Mouse (Mus musculus): ENCODE results near the gene Apob. TPM values are rescaled to one million over a fixed set of nuclear protein-coding genes. Genes with fewer than 3 reads are reported as not detected.

The Apob gene
- total and polyA plus RNA-seq, 3 experiments = 0.01 TPM; not detected in 2

- in situ Hi-C loops (cut with MboI; ENCODE audit: low pct_ligation_motif_present, low pct_unique_long_range_greater_than_20kb, low sequenced_read_pairs) = no loop called here
- H3K4me3 ChIP-seq (replicated peaks in 1 of 3; ENCODE audit: low read depth in 2 of 3, low read length in 2 of 3, poor library complexity in 1 of 3) = no peak overlapping the region
- no peak for DNase-seq (ENCODE audit: extremely low read depth)
- H3K4me1 ChIP-seq (ENCODE audit: control insufficient read depth in 1 of 2, insufficient read depth in 2 of 2) = no peaks in the 10 kb centered on the region; a peak in 1 of 4 replicates
- H3K27me3 ChIP-seq (replicated peaks) = no peaks in the 10 kb centered on the region
- H3K27ac ChIP-seq (ENCODE audit: insufficient read depth, low read depth) = no peak overlapping the region
- H3K4me2 ChIP-seq (ENCODE audit: insufficient read depth, low read depth, poor library complexity, severe bottlenecking) = no peak overlapping the region
- dilution Hi-C loops (cut with MboI; ENCODE audit: extremely low pct_ligation_motif_present, extremely low pct_unique_long_range_greater_than_20kb, low sequenced_read_pairs) = no loop called here
- no peaks in the 10 kb centered on the region for H3K9me3 ChIP-seq (replicated peaks; ENCODE audit: low read length)
- no peaks in the 10 kb centered on the region for H3K36me3 ChIP-seq (replicated peaks in 1 of 2; ENCODE audit: control insufficient read depth in 1 of 2, insufficient read depth in 1 of 2, low read length in 1 of 2)
- no peaks in the 10 kb centered on the region for H3K79me2 ChIP-seq (replicated peaks; ENCODE audit: control insufficient read depth, extremely low read depth, insufficient read depth, poor library complexity, severe bottlenecking)
- TF ChIP-seq TBP (conservative IDR thresholded peaks at IDR 0.05; ENCODE audit: low read depth, low read length) = no peak
- no peak for TF ChIP-seq KAT2A (IDR thresholded peaks at IDR 0.05; ENCODE audit: insufficient replicate concordance, low read length)
- no peak overlapping the region for H3K9ac ChIP-seq (ENCODE audit: insufficient read depth, low read depth)
These were observed 3.6 kb upstream of the Apob start for GRCm38 (mm10) chr12:7973773-7974322.

DNA sequence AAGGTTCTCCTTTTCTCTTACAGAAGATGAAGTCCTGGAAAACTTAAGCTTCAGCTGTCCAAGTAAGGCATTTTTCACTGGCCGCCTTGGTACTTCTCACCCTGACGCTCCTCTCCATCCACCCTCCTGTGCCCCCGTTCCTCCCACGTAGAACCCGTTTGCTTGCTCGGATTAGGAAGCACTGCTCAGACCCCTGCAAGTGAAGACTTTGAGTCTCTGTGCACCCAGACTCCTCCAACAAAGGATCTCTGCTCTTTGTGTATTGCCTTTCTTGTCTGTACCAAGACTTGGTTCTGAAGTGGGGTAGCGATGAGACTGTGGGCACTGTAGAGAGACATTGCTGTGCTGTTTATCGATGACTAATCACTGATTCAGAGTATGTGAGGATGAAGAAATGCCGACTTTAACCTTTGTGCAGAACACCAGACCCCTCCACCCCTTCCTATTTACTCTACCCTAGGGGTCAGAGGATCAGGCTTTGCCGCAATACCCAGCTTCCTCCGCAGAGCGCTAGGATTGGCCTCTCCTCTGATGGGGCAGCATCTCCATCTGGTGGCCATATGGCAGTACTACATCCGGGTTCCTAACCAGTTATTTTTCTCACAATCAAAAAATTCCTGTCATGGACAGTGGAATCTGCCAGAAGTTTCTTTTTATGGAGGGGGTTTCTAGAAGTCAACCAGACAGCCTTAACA lies 889 bp downstream of the Apob start:
- dilution Hi-C loops (cut with MboI; ENCODE audit: extremely low pct_ligation_motif_present, extremely low pct_unique_long_range_greater_than_20kb, low sequenced_read_pairs) = no loop called here
- Histone ChIP-seq H3K4me3 (replicated peaks in 1 of 3; ENCODE audit: low read depth in 2 of 3, low read length in 2 of 3, poor library complexity in 1 of 3) (no peak overlapping the region), H3K4me2 (ENCODE audit: insufficient read depth, low read depth, poor library complexity, severe bottlenecking) (peak overlapping the region; percentile 48; the same call in 1 of the 2 replicates)

DNA sequence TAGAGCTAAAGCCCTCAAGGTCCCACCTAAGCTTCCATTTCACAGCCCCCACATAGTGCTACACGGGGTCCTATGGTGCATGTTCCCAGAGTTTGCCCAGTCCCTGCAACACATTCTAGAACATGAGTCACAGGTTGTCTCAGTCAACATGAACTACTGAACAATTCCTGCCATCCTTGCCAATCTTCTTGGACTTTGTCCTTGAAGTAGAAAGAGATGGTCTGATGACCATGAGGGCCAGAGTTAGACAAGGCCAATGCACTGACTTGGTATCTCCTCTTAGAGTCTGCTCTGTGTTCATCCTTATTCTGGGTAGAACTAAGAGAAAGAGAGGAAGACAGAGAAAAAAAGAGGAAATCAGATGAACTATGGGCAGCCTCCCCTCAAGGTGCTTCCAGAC lies 7.0 kb downstream of the Apob start:
- in situ Hi-C loops (cut with MboI; ENCODE audit: low pct_ligation_motif_present, low pct_unique_long_range_greater_than_20kb, low sequenced_read_pairs) = loop anchor here (10.0 kb wide), 1 partner anchor 320 kb away; the partner anchor contains the start of gene Gdf7
- Histone ChIP-seq H3K27ac (ENCODE audit: insufficient read depth, low read depth) (no peak overlapping the region), H3K9me3 (replicated peaks; ENCODE audit: low read length) (no peaks in the 10 kb centered on the region), H3K4me3 (replicated peaks in 1 of 3; ENCODE audit: low read depth in 2 of 3, low read length in 2 of 3, poor library complexity in 1 of 3) (no peak overlapping the region), H3K27me3 (replicated peaks) (no peaks in the 10 kb centered on the region), H3K79me2 (replicated peaks; ENCODE audit: control insufficient read depth, extremely low read depth, insufficient read depth, poor library complexity, severe bottlenecking) (no peaks in the 10 kb centered on the region), H3K4me2 (ENCODE audit: insufficient read depth, low read depth, poor library complexity, severe bottlenecking) (no peak overlapping the region), H3K4me1 (ENCODE audit: control insufficient read depth in 1 of 2, insufficient read depth in 2 of 2) (no peaks in the 10 kb centered on the region), H3K36me3 (replicated peaks in 1 of 2; ENCODE audit: control insufficient read depth in 1 of 2, insufficient read depth in 1 of 2, low read length in 1 of 2) (no peaks in the 10 kb centered on the region), H3K9ac (ENCODE audit: insufficient read depth, low read depth) (no peak overlapping the region)
- TF ChIP-seq SIN3A (IDR thresholded peaks at IDR 0.05; ENCODE audit: low read length) = no peak
- no peak for TF ChIP-seq NRF1 (IDR thresholded peaks at IDR 0.05; ENCODE audit: low read depth, low read length)
- no peak for TF ChIP-seq CHD2 (IDR thresholded peaks at IDR 0.05; ENCODE audit: low read length)
- dilution Hi-C loops (cut with MboI; ENCODE audit: extremely low pct_ligation_motif_present, extremely low pct_unique_long_range_greater_than_20kb, low sequenced_read_pairs) = no loop called here
- DNase-seq (ENCODE audit: extremely low read depth) = no peak

More for the DNA sequence above, 889 bp downstream of the Apob start:
- Histone ChIP-seq H3K27ac (ENCODE audit: insufficient read depth, low read depth) (no peak overlapping the region), H3K36me3 (replicated peaks in 1 of 2; ENCODE audit: control insufficient read depth in 1 of 2, insufficient read depth in 1 of 2, low read length in 1 of 2) (no peaks in the 10 kb centered on the region), H3K9ac (ENCODE audit: insufficient read depth, low read depth) (no peak overlapping the region), H3K9me3 (replicated peaks; ENCODE audit: low read length) (no peaks in the 10 kb centered on the region), H3K4me1 (ENCODE audit: control insufficient read depth in 1 of 2, insufficient read depth in 2 of 2) (no peaks in the 10 kb centered on the region; a peak in 1 of 4 replicates), H3K27me3 (replicated peaks) (no peaks in the 10 kb centered on the region), H3K79me2 (replicated peaks; ENCODE audit: control insufficient read depth, extremely low read depth, insufficient read depth, poor library complexity, severe bottlenecking) (no peaks in the 10 kb centered on the region)
- TF ChIP-seq SMC3 (IDR thresholded peaks at IDR 0.05; ENCODE audit: low read depth, low read length) = peak; percentile 74
- TF ChIP-seq RAD21 (IDR thresholded peaks at IDR 0.05; ENCODE audit: low read depth, low read length) = peak; percentile 89
- TF ChIP-seq CTCF (conservative IDR thresholded peaks at IDR 0.05 in 1 of 2, IDR thresholded peaks at IDR 0.05 in 1 of 2; ENCODE audit: low read depth in 2 of 2, low read length in 2 of 2) = peak; percentile 89 to 91
- TF ChIP-seq USF1 (IDR thresholded peaks at IDR 0.05; ENCODE audit: low read depth, low read length) = no peak
- peak; percentile 19; the same call in 1 of the 2 replicates for TF ChIP-seq NELFE (IDR thresholded peaks at IDR 0.05; ENCODE audit: low read depth, low read length)
- TF ChIP-seq GABPA (IDR thresholded peaks at IDR 0.05; ENCODE audit: insufficient replicate concordance, low read depth, low read length) = no peak
- peak; percentile 53 for TF ChIP-seq ELF1 (IDR thresholded peaks at IDR 0.05; ENCODE audit: low read depth, low read length)
- in situ Hi-C loops (cut with MboI; ENCODE audit: low pct_ligation_motif_present, low pct_unique_long_range_greater_than_20kb, low sequenced_read_pairs) = no loop called here
- DNase-seq (ENCODE audit: extremely low read depth) = peak; percentile 61

Measured in CH12.LX (cell line).